In the genomic region with DNA sequence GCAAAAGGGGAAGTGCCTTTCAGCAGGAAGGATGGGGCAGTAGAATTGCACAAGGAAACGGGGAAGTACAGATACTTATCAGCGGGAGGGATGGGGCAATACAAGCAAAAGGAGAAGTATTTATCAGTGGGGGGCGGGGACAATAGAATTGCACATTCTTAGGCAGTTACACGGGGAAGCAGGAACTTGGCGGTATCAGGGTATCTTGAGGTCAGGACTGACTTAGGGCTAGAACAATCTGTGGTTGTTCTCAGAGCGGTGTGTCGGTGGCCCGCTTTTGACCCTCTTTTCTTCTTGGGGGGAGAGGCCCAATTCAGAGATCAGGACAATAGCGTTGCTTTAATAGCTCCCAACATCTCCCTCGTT, we compare ENCODE assay signal across 21 mouse cellular contexts. TPM values are rescaled to one million over a fixed set of nuclear protein-coding genes. Genes with fewer than 3 reads are reported as not detected.
"Had no signal": no experiment of that assay in that cellular context is flagged by ENCODE, and none has a peak within 500 bp of the region (broad histone marks: within the 10 kb centered on the region; RNA-seq: fewer than 3 reads in every experiment).

No protein-coding gene starts in this region.

RNA-seq across cellular contexts. Expression of gene Tdrd5, which starts 14.3 kb away (rescaled TPM):
- total RNA-seq: liver, adult 2 months; megakaryocyte, adult 5-6 weeks; megakaryocyte-erythroid progenitor cell, adult 5-6 weeks had no signal
- polyA plus RNA-seq: limb, embryonic 10.5 days; limb, embryonic 11.5 days; liver, adult 2 months; liver, postnatal 0 days; macrophage; midbrain, embryonic 11.5 days; neural tube, embryonic 11.5 days had no signal

RNA-seq across cellular contexts. Expression of gene Nphs2, which starts 21.3 kb away (rescaled TPM):
- total RNA-seq: liver, adult 2 months; megakaryocyte progenitor cell, adult 5-6 weeks; megakaryocyte, adult 5-6 weeks; megakaryocyte-erythroid progenitor cell, adult 5-6 weeks; monocyte, adult 5-6 weeks had no signal
- polyA plus RNA-seq: limb, embryonic 10.5 days; limb, embryonic 12.5 days; limb, embryonic 13.5 days; liver, adult 2 months; liver, embryonic 11.5 days; liver, embryonic 12.5 days; liver, embryonic 13.5 days; liver, embryonic 15.5 days; liver, embryonic 16.5 days; liver, postnatal 0 days; lung, embryonic 14.5 days; lung, embryonic 15.5 days; macrophage; midbrain, embryonic 10.5 days; neural tube, embryonic 11.5 days had no signal
